Mouse (Mus musculus): ENCODE data around the gene Ehhadh. TPM values are rescaled to one million over a fixed set of nuclear protein-coding genes. Genes with fewer than 3 reads are reported as not detected.

Gene Ehhadh
- polyA plus RNA-seq, 1 experiment from 2014 or later: 2.7 TPM

- DNase-seq (ENCODE audit: low spot score): peak; percentile 67
- H3K9me3 ChIP-seq (ENCODE audit: control insufficient read depth, low read length): no peaks in the 10 kb centered on the region
- H3K4me1 ChIP-seq (replicated peaks; ENCODE audit: control insufficient read depth, insufficient read depth, low read length): no peaks in the 10 kb centered on the region
- no peaks in the 10 kb centered on the region for H3K36me3 ChIP-seq (ENCODE audit: control insufficient read depth, insufficient read depth, low read length)
- peak overlapping the region; percentile 43; the same call in 1 of the 2 replicates for H3K9ac ChIP-seq (ENCODE audit: low read depth, low read length)
- 40% methylated on average over 3 of the region's 3 CpGs for WGBS
- H3K27ac ChIP-seq (ENCODE audit: low read depth, low read length): no peak overlapping the region
- H3K4me3 ChIP-seq (ENCODE audit: low read depth, low read length): no peak overlapping the region
- 0 out of 2 replicates have a peak overlapping the region, but pooled peaks have one; percentile 11 for H3K4me2 ChIP-seq (replicated peaks; ENCODE audit: low read depth, low read length)
- no peaks in the 10 kb centered on the region for H3K27me3 ChIP-seq (ENCODE audit: control insufficient read depth, insufficient read depth, low read length)
- no peak for ATAC-seq (ENCODE audit: low FRiP score)
These were observed 9.2 kb downstream of the Ehhadh start for GRCm38 (mm10) chr16:21778293-21778866.

- no peaks in the 10 kb centered on the region for H3K4me1 ChIP-seq (replicated peaks; ENCODE audit: control insufficient read depth, insufficient read depth, low read length)
- DNase-seq (ENCODE audit: low spot score) (no peak), ATAC-seq (ENCODE audit: low FRiP score) (no peak)
- H3K4me3 ChIP-seq (ENCODE audit: low read depth, low read length): no peak overlapping the region
- WGBS: 86% methylated on average over 4 of the region's 4 CpGs
- H3K36me3 ChIP-seq (ENCODE audit: control insufficient read depth, insufficient read depth, low read length): no peaks in the 10 kb centered on the region
- H3K27ac ChIP-seq (ENCODE audit: low read depth, low read length): no peak overlapping the region
- no peak overlapping the region for H3K4me2 ChIP-seq (replicated peaks; ENCODE audit: low read depth, low read length)
- no peak overlapping the region for H3K9ac ChIP-seq (ENCODE audit: low read depth, low read length)
- no peaks in the 10 kb centered on the region for H3K9me3 ChIP-seq (ENCODE audit: control insufficient read depth, low read length)
- no peaks in the 10 kb centered on the region for H3K27me3 ChIP-seq (ENCODE audit: control insufficient read depth, insufficient read depth, low read length)
These were observed 12.9 kb downstream of the Ehhadh start for GRCm38 (mm10) chr16:21774725-21775124.

GRCm38 (mm10) chr16:21769667-21770066 lies 17.9 kb downstream of the Ehhadh start:
- Histone ChIP-seq H3K4me3 (ENCODE audit: low read depth, low read length) (no peak overlapping the region), H3K4me2 (replicated peaks; ENCODE audit: low read depth, low read length) (no peak overlapping the region), H3K9ac (ENCODE audit: low read depth, low read length) (no peak overlapping the region), H3K4me1 (replicated peaks; ENCODE audit: control insufficient read depth, insufficient read depth, low read length) (no peaks in the 10 kb centered on the region), H3K9me3 (ENCODE audit: control insufficient read depth, low read length) (no peaks in the 10 kb centered on the region), H3K27me3 (ENCODE audit: control insufficient read depth, insufficient read depth, low read length) (no peaks in the 10 kb centered on the region), H3K36me3 (ENCODE audit: control insufficient read depth, insufficient read depth, low read length) (no peaks in the 10 kb centered on the region), H3K27ac (ENCODE audit: low read depth, low read length) (no peak overlapping the region)
- DNase-seq (ENCODE audit: low spot score) (no peak), ATAC-seq (ENCODE audit: low FRiP score) (no peak)
- WGBS: 79% methylated on average over 5 of the region's 5 CpGs

GRCm38 (mm10) chr16:21768255-21768654 lies 19.4 kb downstream of the Ehhadh start:
- H3K4me1 ChIP-seq (replicated peaks; ENCODE audit: control insufficient read depth, insufficient read depth, low read length): no peaks in the 10 kb centered on the region
- ATAC-seq (ENCODE audit: low FRiP score): no peak
- no peaks in the 10 kb centered on the region for H3K27me3 ChIP-seq (ENCODE audit: control insufficient read depth, insufficient read depth, low read length)
- WGBS: 81% methylated on average over 3 of the region's 3 CpGs
- no peak overlapping the region for H3K4me3 ChIP-seq (ENCODE audit: low read depth, low read length)
- no peaks in the 10 kb centered on the region for H3K36me3 ChIP-seq (ENCODE audit: control insufficient read depth, insufficient read depth, low read length)
- no peak overlapping the region for H3K9ac ChIP-seq (ENCODE audit: low read depth, low read length)
- no peak overlapping the region for H3K27ac ChIP-seq (ENCODE audit: low read depth, low read length)
- no peaks in the 10 kb centered on the region for H3K9me3 ChIP-seq (ENCODE audit: control insufficient read depth, low read length)
- DNase-seq (ENCODE audit: low spot score): no peak
- H3K4me2 ChIP-seq (replicated peaks; ENCODE audit: low read depth, low read length): no peak overlapping the region

- H3K27me3 ChIP-seq (ENCODE audit: control insufficient read depth, insufficient read depth, low read length): no peaks in the 10 kb centered on the region
- no peaks in the 10 kb centered on the region for H3K4me1 ChIP-seq (replicated peaks; ENCODE audit: control insufficient read depth, insufficient read depth, low read length)
- no peak overlapping the region for H3K4me3 ChIP-seq (ENCODE audit: low read depth, low read length)
- H3K4me2 ChIP-seq (replicated peaks; ENCODE audit: low read depth, low read length): no peak overlapping the region
- no peak overlapping the region for H3K9ac ChIP-seq (ENCODE audit: low read depth, low read length)
- H3K9me3 ChIP-seq (ENCODE audit: control insufficient read depth, low read length): no peaks in the 10 kb centered on the region
- 67% methylated on average over 1 of the region's 1 CpGs for WGBS
- DNase-seq (ENCODE audit: low spot score): no peak
- no peak for ATAC-seq (ENCODE audit: low FRiP score)
- H3K27ac ChIP-seq (ENCODE audit: low read depth, low read length): no peak overlapping the region
- H3K36me3 ChIP-seq (ENCODE audit: control insufficient read depth, insufficient read depth, low read length): no peaks in the 10 kb centered on the region
These were observed 29.2 kb downstream of the Ehhadh start for GRCm38 (mm10) chr16:21758447-21758846.

- Histone ChIP-seq H3K27me3 (ENCODE audit: control insufficient read depth, insufficient read depth, low read length) (no peaks in the 10 kb centered on the region), H3K9ac (ENCODE audit: low read depth, low read length) (no peak overlapping the region), H3K9me3 (ENCODE audit: control insufficient read depth, low read length) (no peaks in the 10 kb centered on the region), H3K36me3 (ENCODE audit: control insufficient read depth, insufficient read depth, low read length) (no peaks in the 10 kb centered on the region), H3K4me1 (replicated peaks; ENCODE audit: control insufficient read depth, insufficient read depth, low read length) (no peaks in the 10 kb centered on the region), H3K4me3 (ENCODE audit: low read depth, low read length) (no peak overlapping the region), H3K27ac (ENCODE audit: low read depth, low read length) (no peak overlapping the region), H3K4me2 (replicated peaks; ENCODE audit: low read depth, low read length) (no peak overlapping the region)
- no peak for ATAC-seq (ENCODE audit: low FRiP score)
- 94% methylated on average over 6 of the region's 6 CpGs for WGBS
- no peak for DNase-seq (ENCODE audit: low spot score)
These were observed 44.2 kb downstream of the Ehhadh start for GRCm38 (mm10) chr16:21743401-21743800.

- no peaks in the 10 kb centered on the region for H3K27me3 ChIP-seq (ENCODE audit: control insufficient read depth, insufficient read depth, low read length)
- H3K36me3 ChIP-seq (ENCODE audit: control insufficient read depth, insufficient read depth, low read length): no peaks in the 10 kb centered on the region
- no peak overlapping the region for H3K27ac ChIP-seq (ENCODE audit: low read depth, low read length)
- no peaks in the 10 kb centered on the region for H3K4me1 ChIP-seq (replicated peaks; ENCODE audit: control insufficient read depth, insufficient read depth, low read length)
- H3K4me2 ChIP-seq (replicated peaks; ENCODE audit: low read depth, low read length): no peak overlapping the region
- no peak overlapping the region for H3K9ac ChIP-seq (ENCODE audit: low read depth, low read length)
- DNase-seq (ENCODE audit: low spot score) (no peak), ATAC-seq (ENCODE audit: low FRiP score) (no peak)
- H3K4me3 ChIP-seq (ENCODE audit: low read depth, low read length): no peak overlapping the region
- 93% methylated on average over 5 of the region's 5 CpGs for WGBS
- no peaks in the 10 kb centered on the region for H3K9me3 ChIP-seq (ENCODE audit: control insufficient read depth, low read length)
These were observed 44.7 kb downstream of the Ehhadh start for GRCm38 (mm10) chr16:21742898-21743297.

- no peak overlapping the region for H3K4me2 ChIP-seq (replicated peaks; ENCODE audit: low read depth, low read length)
- ATAC-seq (ENCODE audit: low FRiP score) (no peak), DNase-seq (ENCODE audit: low spot score) (no peak)
- H3K36me3 ChIP-seq (ENCODE audit: control insufficient read depth, insufficient read depth, low read length): no peaks in the 10 kb centered on the region
- H3K27me3 ChIP-seq (ENCODE audit: control insufficient read depth, insufficient read depth, low read length): no peaks in the 10 kb centered on the region
- no peaks in the 10 kb centered on the region for H3K9me3 ChIP-seq (ENCODE audit: control insufficient read depth, low read length)
- 86% methylated on average over 5 of the region's 5 CpGs for WGBS
- no peaks in the 10 kb centered on the region for H3K4me1 ChIP-seq (replicated peaks; ENCODE audit: control insufficient read depth, insufficient read depth, low read length)
- H3K9ac ChIP-seq (ENCODE audit: low read depth, low read length): no peak overlapping the region
- no peak overlapping the region for H3K4me3 ChIP-seq (ENCODE audit: low read depth, low read length)
- H3K27ac ChIP-seq (ENCODE audit: low read depth, low read length): no peak overlapping the region
These were observed 45.3 kb downstream of the Ehhadh start for GRCm38 (mm10) chr16:21742191-21742870.

- no peaks in the 10 kb centered on the region for H3K4me1 ChIP-seq (replicated peaks; ENCODE audit: control insufficient read depth, insufficient read depth, low read length)
- no peak overlapping the region for H3K4me3 ChIP-seq (ENCODE audit: low read depth, low read length)
- no peak overlapping the region for H3K9ac ChIP-seq (ENCODE audit: low read depth, low read length)
- H3K9me3 ChIP-seq (ENCODE audit: control insufficient read depth, low read length): no peaks in the 10 kb centered on the region
- WGBS: 84% methylated on average over 3 of the region's 3 CpGs
- no peak overlapping the region for H3K4me2 ChIP-seq (replicated peaks; ENCODE audit: low read depth, low read length)
- no peaks in the 10 kb centered on the region for H3K27me3 ChIP-seq (ENCODE audit: control insufficient read depth, insufficient read depth, low read length)
- no peak for DNase-seq (ENCODE audit: low spot score)
- no peaks in the 10 kb centered on the region for H3K36me3 ChIP-seq (ENCODE audit: control insufficient read depth, insufficient read depth, low read length)
- H3K27ac ChIP-seq (ENCODE audit: low read depth, low read length): no peak overlapping the region
- no peak for ATAC-seq (ENCODE audit: low FRiP score)
These were observed 46.1 kb downstream of the Ehhadh start for GRCm38 (mm10) chr16:21741542-21741941.
